Comparison of ENCODE assay signal across 8 mouse cellular contexts in genomic region chr4:32057102-32057501, GRCm38 (mm10).
DNase-seq lines count a peak whose midpoint lies in the region; ATAC-seq and TF ChIP-seq lines count a peak whose summit lies in the region.

No protein-coding gene starts in this region.

- peaks cover 3 to 7% of the 10 kb centered on the region in 2 experiments; a peak in 3 of 4 replicates for H3K4me1 ChIP-seq in CH12.LX (ENCODE audit: control insufficient read depth in 1 of 2, insufficient read depth in 2 of 2)
- H3K4me1 ChIP-seq in hindbrain, embryonic 14.5 days (replicated peaks; ENCODE audit: control insufficient read depth, insufficient read depth, low read length) = peaks cover 13% of the 10 kb centered on the region; the same call in 1 of the 2 replicates

- H3K4me2 ChIP-seq in CH12.LX (ENCODE audit: insufficient read depth, low read depth, poor library complexity, severe bottlenecking) = peak overlapping the region; percentile 98
- H3K4me2 ChIP-seq in hindbrain, embryonic 14.5 days (replicated peaks) = no peak overlapping the region

- TF ChIP-seq CTCF in CH12.LX (conservative IDR thresholded peaks at IDR 0.05 in 1 of 2, IDR thresholded peaks at IDR 0.05 in 1 of 2; ENCODE audit: low read depth in 2 of 2, low read length in 2 of 2) = peak; percentile 56 to 79; a peak in 3 of 4 replicates

- dilution Hi-C loops in CH12.LX (cut with MboI; ENCODE audit: extremely low pct_ligation_motif_present, extremely low pct_unique_long_range_greater_than_20kb, low sequenced_read_pairs) = no loop called here

- no peak for DNase-seq in cerebellum, postnatal 4 days (ENCODE audit: low spot score in 2 of 2)
- DNase-seq in CH12.LX (ENCODE audit: extremely low read depth) = peak; percentile 62
- peak; percentile 27 for DNase-seq in cerebellum, adult 8-10 months
- peak; percentile 67 for DNase-seq in hindbrain, embryonic 14.5 days (ENCODE audit: low spot score)
- DNase-seq in lung, postnatal 10 days = peak; percentile 47
- peak; percentile 69 for DNase-seq in thymus, postnatal 0 days (ENCODE audit: low spot score)
- no peak for DNase-seq in right cerebral cortex, postnatal 14 days

- H3K4me3 ChIP-seq in CH12.LX (replicated peaks in 1 of 3; ENCODE audit: low read depth in 2 of 3, low read length in 2 of 3, poor library complexity in 1 of 3) = no peak overlapping the region
- no peak overlapping the region for H3K4me3 ChIP-seq in hindbrain, embryonic 14.5 days (replicated peaks; ENCODE audit: low read length)

- WGBS in hindbrain, embryonic 14.5 days = 53% methylated on average over 5 of the region's 5 CpGs

- peak; percentile 37 for TF ChIP-seq RAD21 in CH12.LX (IDR thresholded peaks at IDR 0.05; ENCODE audit: low read depth, low read length)

- TF ChIP-seq EP300 in CH12.LX (IDR thresholded peaks at IDR 0.05; ENCODE audit: low read length) = no peak

- H3K27ac ChIP-seq in CH12.LX (ENCODE audit: insufficient read depth, low read depth) = no peak overlapping the region
- H3K27ac ChIP-seq in hindbrain, embryonic 14.5 days = no peak overlapping the region

- peak; percentile 66 for ATAC-seq in cerebellum, adult (ENCODE audit: insufficient number of reproducible peaks, low FRiP score, low TSS enrichment)
- peak; percentile 62; the same call in 1 of the 2 replicates for ATAC-seq in hindbrain, embryonic 14.5 days (ENCODE audit: low FRiP score)

- in situ Hi-C loops in CH12.LX (cut with MboI; ENCODE audit: low pct_ligation_motif_present, low pct_unique_long_range_greater_than_20kb, low sequenced_read_pairs) = loop anchor here (10.0 kb wide), 3 partner anchors 82 to 508 kb away; no protein-coding TSS in a partner anchor

- no peaks in the 10 kb centered on the region for H3K27me3 ChIP-seq in CH12.LX (replicated peaks)
- no peaks in the 10 kb centered on the region for H3K27me3 ChIP-seq in hindbrain, embryonic 14.5 days (ENCODE audit: control insufficient read depth, insufficient read depth, low read length)

- no peak overlapping the region for H3K9ac ChIP-seq in CH12.LX (ENCODE audit: insufficient read depth, low read depth)
- H3K9ac ChIP-seq in hindbrain, embryonic 14.5 days = no peak overlapping the region

- TF ChIP-seq POLR2A in CH12.LX (IDR thresholded peaks at IDR 0.05; ENCODE audit: low read depth, low read length) = no peak

- no peaks in the 10 kb centered on the region for H3K79me2 ChIP-seq in CH12.LX (replicated peaks; ENCODE audit: control insufficient read depth, extremely low read depth, insufficient read depth, poor library complexity, severe bottlenecking)

- H3K9me3 ChIP-seq in CH12.LX (replicated peaks; ENCODE audit: low read length) = no peaks in the 10 kb centered on the region
- H3K9me3 ChIP-seq in hindbrain, embryonic 14.5 days (ENCODE audit: control insufficient read depth, low read length) = no peaks in the 10 kb centered on the region

- H3K36me3 ChIP-seq in CH12.LX (replicated peaks in 1 of 2; ENCODE audit: control insufficient read depth in 1 of 2, insufficient read depth in 1 of 2, low read length in 1 of 2) = no peaks in the 10 kb centered on the region
- H3K36me3 ChIP-seq in hindbrain, embryonic 14.5 days (replicated peaks; ENCODE audit: control insufficient read depth, insufficient read depth) = no peaks in the 10 kb centered on the region

TF ChIP-seq in CH12.LX, 34 proteins besides CTCF, POLR2A, EP300 and RAD21:
- peak; percentile 76; the same call in 1 of the 2 replicates for TF ChIP-seq MAFK (IDR thresholded peaks at IDR 0.05; ENCODE audit: insufficient replicate concordance, low read length)
- no peak for TF ChIP-seq USF1 (IDR thresholded peaks at IDR 0.05; ENCODE audit: low read depth, low read length)
- no peak for TF ChIP-seq ELF1 (IDR thresholded peaks at IDR 0.05; ENCODE audit: low read depth, low read length)
- peak; percentile 11; the same call in 1 of the 2 replicates for TF ChIP-seq IRF4 (IDR thresholded peaks at IDR 0.05; ENCODE audit: low read depth, low read length)
- TF ChIP-seq CHD2 (IDR thresholded peaks at IDR 0.05; ENCODE audit: low read length) = no peak
- no peak for TF ChIP-seq ETS1 (conservative IDR thresholded peaks at IDR 0.05; ENCODE audit: low read depth, low read length)
- peak; percentile 57 for TF ChIP-seq SMC3 (IDR thresholded peaks at IDR 0.05; ENCODE audit: low read depth, low read length)
- no peak for TF ChIP-seq BHLHE40 (IDR thresholded peaks at IDR 0.05; ENCODE audit: low read depth, low read length)

Comparison
In these comparisons a context has a peak if more than half of its experiments do, and no peak if none do; other contexts are left out.
1. DNase-seq: peak in CH12.LX (single experiment), cerebellum, adult 8-10 months (single experiment), hindbrain, embryonic 14.5 days (single experiment), lung, postnatal 10 days (single experiment) and thymus, postnatal 0 days (single experiment); none in cerebellum, postnatal 4 days (0 of 2) and right cerebral cortex, postnatal 14 days (single experiment).